Comparison of ENCODE assay signal across 9 mouse cellular contexts in the genomic region with DNA sequence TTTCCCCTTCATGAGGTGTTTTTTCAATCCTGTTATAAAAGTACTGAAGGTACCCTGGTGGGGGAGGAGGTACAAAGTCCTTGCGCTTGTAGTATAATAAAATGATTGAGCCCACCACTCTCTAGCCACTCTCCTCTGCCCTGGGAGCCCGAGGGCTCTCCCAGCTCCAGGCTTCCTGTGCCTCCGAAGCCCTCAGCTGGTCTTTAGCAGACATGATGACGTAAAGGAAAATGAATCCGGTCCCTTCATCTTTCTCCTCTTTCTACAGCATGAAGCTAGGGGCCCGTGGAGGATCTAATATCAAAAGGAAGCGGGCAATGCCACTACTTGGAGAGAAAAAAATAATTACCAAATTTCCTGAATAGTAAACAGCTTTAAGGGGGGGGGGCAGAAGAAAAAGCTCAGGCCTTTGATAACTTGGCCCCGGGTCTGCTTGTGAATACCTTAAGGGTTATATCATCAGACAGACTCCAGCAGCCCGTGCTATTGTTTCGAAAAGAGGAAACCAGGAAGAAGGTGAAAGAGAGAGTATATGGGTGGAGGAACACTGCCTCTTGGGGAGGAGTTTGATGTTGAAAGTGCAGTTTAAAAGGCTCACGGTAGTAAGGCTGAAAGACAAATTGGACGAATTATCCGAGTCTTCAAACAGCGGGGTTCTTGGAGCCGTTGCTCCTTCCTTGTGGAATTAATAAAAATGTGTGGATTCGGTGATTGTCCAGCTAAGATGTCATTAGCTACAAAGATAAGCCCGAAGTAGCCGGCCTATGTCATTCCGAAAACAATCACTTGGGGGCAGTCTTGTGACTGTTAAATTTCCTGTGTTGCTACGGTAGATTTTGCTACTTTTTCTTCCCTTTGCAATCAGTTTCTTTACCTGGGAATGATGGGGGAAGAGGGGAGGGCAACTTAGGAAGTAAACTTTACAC. TPM values are rescaled to one million over a fixed set of nuclear protein-coding genes. Genes with fewer than 3 reads are reported as not detected.
A peak's percentile ranks its signal among the peaks of the same experiment; 100 is the strongest.
DNase-seq lines count a peak whose midpoint lies in the region; ATAC-seq lines count a peak whose summit lies in the region.
"Had no signal": no experiment of that assay in that cellular context is flagged by ENCODE, and none has a peak within 500 bp of the region (broad histone marks: within the 10 kb centered on the region; RNA-seq: fewer than 3 reads in every experiment).

No protein-coding gene starts in this region.

- no peaks in the 10 kb centered on the region for H3K9me3 ChIP-seq in embryonic facial prominence, embryonic 15.5 days (replicated peaks)
- no peaks in the 10 kb centered on the region for H3K9me3 ChIP-seq in hindbrain, embryonic 13.5 days
- H3K9me3 ChIP-seq in limb, embryonic 13.5 days = no peaks in the 10 kb centered on the region
- no peaks in the 10 kb centered on the region for H3K9me3 ChIP-seq in midbrain, embryonic 15.5 days

- peak overlapping the region; percentile 55; the same call in 1 of the 2 replicates for H3K27ac ChIP-seq in embryonic facial prominence, embryonic 15.5 days (replicated peaks)
- H3K27ac ChIP-seq in hindbrain, embryonic 13.5 days = no peak overlapping the region
- H3K27ac ChIP-seq in limb, embryonic 13.5 days = 0 out of 2 replicates have a peak overlapping the region, but pooled peaks have one; percentile 28
- H3K27ac ChIP-seq in midbrain, embryonic 15.5 days = no peak overlapping the region

- peaks cover 48% of the 10 kb centered on the region for H3K27me3 ChIP-seq in embryonic facial prominence, embryonic 15.5 days
- peaks cover 71% of the 10 kb centered on the region for H3K27me3 ChIP-seq in hindbrain, embryonic 13.5 days
- peaks cover 41% of the 10 kb centered on the region for H3K27me3 ChIP-seq in limb, embryonic 13.5 days
- H3K27me3 ChIP-seq in midbrain, embryonic 15.5 days (replicated peaks) = peaks cover 65% of the 10 kb centered on the region

- peak; percentile 66 to 67 for DNase-seq in right cerebral cortex, adult 2 months (ENCODE audit: low spot score in 2 of 2)
- DNase-seq in right cerebral cortex, postnatal 36 days (ENCODE audit: low spot score in 2 of 2) = no peak
- DNase-seq in brain, adult 2 months (ENCODE audit: low read depth, low spot score) = peak; percentile 59
- DNase-seq in urinary bladder, postnatal 10 days (ENCODE audit: low spot score) = no peak

- peak overlapping the region; percentile 31 for H3K4me3 ChIP-seq in embryonic facial prominence, embryonic 15.5 days (replicated peaks)
- H3K4me3 ChIP-seq in hindbrain, embryonic 13.5 days = no peak overlapping the region
- peak overlapping the region; percentile 29 for H3K4me3 ChIP-seq in limb, embryonic 13.5 days
- H3K4me3 ChIP-seq in midbrain, embryonic 15.5 days = 0 out of 2 replicates have a peak overlapping the region, but pooled peaks have one; percentile 1

- no peak for ATAC-seq in embryonic facial prominence, embryonic 15.5 days (ENCODE audit: insufficient number of reproducible peaks, low FRiP score, low TSS enrichment, low read depth)
- ATAC-seq in hindbrain, embryonic 13.5 days (ENCODE audit: low FRiP score) = no peak
- peak; percentile 72 for ATAC-seq in limb, embryonic 13.5 days (ENCODE audit: low FRiP score, low read depth)
- peak; percentile 47 for ATAC-seq in midbrain, embryonic 15.5 days (replicated peaks)

- WGBS in embryonic facial prominence, embryonic 15.5 days = 6% methylated on average over 20 of the region's 20 CpGs
- WGBS in hindbrain, embryonic 13.5 days = 9% methylated on average over 20 of the region's 20 CpGs
- 2% methylated on average over 20 of the region's 20 CpGs for WGBS in limb, embryonic 13.5 days
- whole genome bisulfite sequencing in midbrain, embryonic 15.5 days = 10% methylated on average over 20 of the region's 20 CpGs

- H3K4me2 ChIP-seq in embryonic facial prominence, embryonic 15.5 days (replicated peaks) = peak overlapping the region; percentile 49
- H3K4me2 ChIP-seq in hindbrain, embryonic 13.5 days = peak overlapping the region; percentile 20
- peak overlapping the region; percentile 62 for H3K4me2 ChIP-seq in limb, embryonic 13.5 days (replicated peaks)
- peak overlapping the region; percentile 26 for H3K4me2 ChIP-seq in midbrain, embryonic 15.5 days

- H3K9ac ChIP-seq in embryonic facial prominence, embryonic 15.5 days = no peak overlapping the region
- H3K9ac ChIP-seq in hindbrain, embryonic 13.5 days = no peak overlapping the region
- H3K9ac ChIP-seq in limb, embryonic 13.5 days = peak overlapping the region; percentile 27; the same call in 1 of the 2 replicates
- H3K9ac ChIP-seq in midbrain, embryonic 15.5 days = no peak overlapping the region

- H3K36me3 ChIP-seq in embryonic facial prominence, embryonic 15.5 days = no peaks in the 10 kb centered on the region
- H3K36me3 ChIP-seq in hindbrain, embryonic 13.5 days = no peaks in the 10 kb centered on the region
- H3K36me3 ChIP-seq in limb, embryonic 13.5 days = no peaks in the 10 kb centered on the region
- H3K36me3 ChIP-seq in midbrain, embryonic 15.5 days (replicated peaks) = no peaks in the 10 kb centered on the region

- H3K4me1 ChIP-seq in embryonic facial prominence, embryonic 15.5 days = peaks cover 12% of the 10 kb centered on the region; the same call in 1 of the 2 replicates
- H3K4me1 ChIP-seq in hindbrain, embryonic 13.5 days (replicated peaks) = peaks cover 9% of the 10 kb centered on the region
- H3K4me1 ChIP-seq in limb, embryonic 13.5 days = peaks cover 32% of the 10 kb centered on the region
- H3K4me1 ChIP-seq in midbrain, embryonic 15.5 days = peaks cover 5% of the 10 kb centered on the region; the same call in 1 of the 2 replicates

RNA-seq across cellular contexts. Expression of a gene that starts 6.5 kb away (rescaled TPM):
- polyA plus RNA-seq in embryonic facial prominence, embryonic 15.5 days (2015; fragmentation: Nextera tagmentation; extraction: Ambion mirVana) = 25.2 and 25.9 TPM in 2 replicates
- polyA plus RNA-seq in hindbrain, embryonic 13.5 days (2015; fragmentation: Nextera tagmentation; extraction: Ambion mirVana) = 0.57 and 1.1 TPM in 2 replicates
- polyA plus RNA-seq in limb, embryonic 13.5 days (2015; fragmentation: Nextera tagmentation; extraction: Ambion mirVana) = 26.3 and 28.0 TPM in 2 replicates
- polyA plus RNA-seq in midbrain, embryonic 15.5 days (2015; fragmentation: Nextera tagmentation; extraction: Ambion mirVana) = 0.61 and 0.69 TPM in 2 replicates
- polyA plus RNA-seq: spleen, adult 2 months had no signal

Comparison
In these comparisons a context has a peak if more than half of its experiments do, and no peak if none do; other contexts are left out.
1. DNase-seq: peak in right cerebral cortex, adult 2 months (2 of 2) and brain, adult 2 months (single experiment); none in right cerebral cortex, postnatal 36 days (0 of 2) and urinary bladder, postnatal 10 days (single experiment).
2. ATAC-seq: peak in limb, embryonic 13.5 days (single experiment) and midbrain, embryonic 15.5 days (single experiment); none in embryonic facial prominence, embryonic 15.5 days (single experiment) and hindbrain, embryonic 13.5 days (single experiment).
3. H3K27ac ChIP-seq: peak in embryonic facial prominence, embryonic 15.5 days (single experiment) and limb, embryonic 13.5 days (single experiment); none in hindbrain, embryonic 13.5 days (single experiment) and midbrain, embryonic 15.5 days (single experiment).
4. RNA of a gene that starts 6.5 kb away (polyA plus RNA-seq): 26.3 to 28.0 TPM in limb, embryonic 13.5 days and 25.2 to 25.9 TPM in embryonic facial prominence, embryonic 15.5 days; 0.61 to 0.69 TPM in midbrain, embryonic 15.5 days and 0.57 to 1.1 TPM in hindbrain, embryonic 13.5 days; every median in the first group is over 10 times any median in the second.
5. Peak in every context shown above with its lines, with median percentiles within 50 percentile points of each other: H3K4me2 ChIP-seq.